Mouse (Mus musculus) intestine, embryonic 14.5 days (tissue): ENCODE measurements around the gene Slc13a3. TPM values are rescaled to one million over a fixed set of nuclear protein-coding genes. Genes with fewer than 3 reads are reported as not detected.
A peak's percentile ranks its signal among the peaks of the same experiment; 100 is the strongest.

Experiments
- ATAC-seq: fragments of 200-750 bp; cut with Nextera tagmentation; replicated peaks from 2 replicates; pipeline ENCODE4 v1.8.0; 2017; ENCODE audit warnings: low read depth, moderate number of reproducible peaks, moderate TSS enrichment, moderate library complexity; ENCODE audit not compliant: low FRiP score, low TSS enrichment
- DNase-seq: peaks from one replicate; pipeline ENCODE4 v3.0.0-alpha.2; 2018; ENCODE audit warnings: low spot score
- H3K27ac ChIP-seq: fragments of 300-500 bp; sonication (generic); 2 replicates; pipeline ENCODE4 v1.5.1; 2014; ENCODE audit warnings: low read depth, mild to moderate bottlenecking, control low read depth
- H3K27me3 ChIP-seq: fragments of 300-500 bp; sonication (generic); replicated peaks from 2 replicates; pipeline ENCODE4 v1.6.1; 2014; ENCODE audit warnings: low read length, control low read depth; ENCODE audit not compliant: control insufficient read depth, insufficient read depth
- H3K36me3 ChIP-seq: fragments of 300-500 bp; sonication (generic); 2 replicates; pipeline ENCODE4 v1.6.1; 2014; ENCODE audit warnings: low read length, control low read depth; ENCODE audit not compliant: control insufficient read depth, insufficient read depth
- H3K4me1 ChIP-seq: fragments of 300-500 bp; sonication (generic); replicated peaks from 2 replicates; pipeline ENCODE4 v1.6.1; 2014; ENCODE audit warnings: low read length, control low read depth, mixed read lengths; ENCODE audit not compliant: control insufficient read depth, insufficient read depth
- H3K4me2 ChIP-seq: fragments of 300-500 bp; sonication (generic); 2 replicates; pipeline ENCODE4 v1.6.1; 2014; ENCODE audit warnings: low read length
- H3K4me3 ChIP-seq: fragments of 300-500 bp; sonication (generic); 2 replicates; pipeline ENCODE4 v1.5.1; 2014; ENCODE audit warnings: low read depth, low read length, control low read depth, mixed read lengths
- H3K9ac ChIP-seq: fragments of 300-500 bp; sonication (generic); 2 replicates; pipeline ENCODE4 v1.6.1; 2014; ENCODE audit warnings: mild to moderate bottlenecking, low read length
- H3K9me3 ChIP-seq: fragments of 300-500 bp; sonication (generic); 2 replicates; pipeline ENCODE4 v1.6.1; 2016; ENCODE audit warnings: low read length, control low read depth; ENCODE audit not compliant: control insufficient read depth
- WGBS: fragments of 180-500 bp; shearing (Covaris S2); extraction: QIAGEN DNeasy Blood & Tissue Kit; methylation state at CpG from one replicate; pipeline ENCODE4 v1.1.7; 2014; 5-methylcytosine and 5-hydroxymethylcytosine counted together
- polyA plus RNA-seq: library from polyadenylated mRNA; unstranded; fragments of >200 nt; fragmentation: Nextera tagmentation; extraction: Ambion mirVana; gene quantifications from 2 replicates; pipeline ENCODE4 v1.2.1, GENCODE M21; 2014

Slc13a3 gene
- polyA plus RNA-seq, 1 experiment from 2014 or later, result 0.09 TPM

- Histone ChIP-seq H3K4me3 (no peak overlapping the region), H3K9ac (no peak overlapping the region), H3K36me3 (no peaks in the 10 kb centered on the region), H3K27ac (no peak overlapping the region), H3K27me3 (no peaks in the 10 kb centered on the region), H3K4me1 (0 out of 2 replicates have a peak, but pooled peaks cover 4% of the 10 kb centered on the region), H3K4me2 (no peak overlapping the region), H3K9me3 (no peaks in the 10 kb centered on the region)
- WGBS, result 50% methylated on average over 11 of the region's 11 CpGs
- ATAC-seq (no peak), DNase-seq (no peak)
Observed at GRCm38 (mm10) chr2:165415141-165415721, 57.8 kb downstream of the Slc13a3 start.

GRCm38 (mm10) chr2:165414321-165414720 is 58.7 kb downstream of the Slc13a3 start:
- no peak overlapping the region for H3K27ac ChIP-seq
- ATAC-seq, result no peak

GRCm38 (mm10) chr2:165413884-165414283 is 59.1 kb downstream of the Slc13a3 start:
- H3K4me2 ChIP-seq, result no peak overlapping the region

More at GRCm38 (mm10) chr2:165414321-165414720, 58.7 kb downstream of the Slc13a3 start:
- Histone ChIP-seq H3K4me1 (0 out of 2 replicates have a peak, but pooled peaks cover 4% of the 10 kb centered on the region), H3K36me3 (no peaks in the 10 kb centered on the region), H3K9me3 (no peaks in the 10 kb centered on the region), H3K27me3 (no peaks in the 10 kb centered on the region), H3K9ac (no peak overlapping the region), H3K4me2 (no peak overlapping the region), H3K4me3 (no peak overlapping the region)
- WGBS, result 69% methylated on average over 5 of the region's 5 CpGs
- DNase-seq, result no peak

GRCm38 (mm10) chr2:165407700-165408301 is 65.2 kb downstream of the Slc13a3 start:
- Histone ChIP-seq H3K4me3 (no peak overlapping the region), H3K9me3 (no peaks in the 10 kb centered on the region), H3K27ac (no peak overlapping the region), H3K9ac (no peak overlapping the region), H3K36me3 (no peaks in the 10 kb centered on the region), H3K27me3 (no peaks in the 10 kb centered on the region), H3K4me1 (peaks cover 8% of the 10 kb centered on the region), H3K4me2 (no peak overlapping the region)
- peak; percentile 86 for DNase-seq
- WGBS, result 38% methylated on average over 10 of the region's 10 CpGs
- ATAC-seq, result no peak

More at GRCm38 (mm10) chr2:165413884-165414283, 59.1 kb downstream of the Slc13a3 start:
- Histone ChIP-seq H3K36me3 (no peaks in the 10 kb centered on the region), H3K27ac (no peak overlapping the region), H3K9me3 (no peaks in the 10 kb centered on the region), H3K4me1 (0 out of 2 replicates have a peak, but pooled peaks cover 4% of the 10 kb centered on the region), H3K27me3 (no peaks in the 10 kb centered on the region), H3K4me3 (no peak overlapping the region), H3K9ac (no peak overlapping the region)
- WGBS, result 49% methylated on average over 3 of the region's 3 CpGs
- ATAC-seq (no peak), DNase-seq (no peak)

GRCm38 (mm10) chr2:165405351-165405750 is 67.7 kb downstream of the Slc13a3 start:
- Histone ChIP-seq H3K27ac (no peak overlapping the region; the same call in 1 of the 2 replicates), H3K27me3 (no peaks in the 10 kb centered on the region), H3K4me3 (no peak overlapping the region), H3K36me3 (no peaks in the 10 kb centered on the region), H3K4me1 (peaks cover 8% of the 10 kb centered on the region), H3K9me3 (no peaks in the 10 kb centered on the region), H3K9ac (no peak overlapping the region), H3K4me2 (no peak overlapping the region)
- ATAC-seq (no peak), DNase-seq (no peak)
- WGBS, result 24% methylated on average over 6 of the region's 6 CpGs

GRCm38 (mm10) chr2:165404951-165405350 is 68.1 kb downstream of the Slc13a3 start:
- Histone ChIP-seq H3K27me3 (no peaks in the 10 kb centered on the region), H3K4me3 (no peak overlapping the region), H3K4me1 (peaks cover 8% of the 10 kb centered on the region), H3K27ac (no peak overlapping the region; the same call in 1 of the 2 replicates), H3K9me3 (no peaks in the 10 kb centered on the region), H3K9ac (no peak overlapping the region), H3K4me2 (no peak overlapping the region), H3K36me3 (no peaks in the 10 kb centered on the region)
- WGBS, result 28% methylated on average over 9 of the region's 9 CpGs
- no peak for DNase-seq
- ATAC-seq, result no peak

- DNase-seq, result no peak
Observed at GRCm38 (mm10) chr2:165398164-165398785, 74.8 kb downstream of the Slc13a3 start.

GRCm38 (mm10) chr2:165397502-165398163 is 75.4 kb downstream of the Slc13a3 start:
- Histone ChIP-seq H3K9me3 (no peaks in the 10 kb centered on the region), H3K36me3 (no peaks in the 10 kb centered on the region), H3K27me3 (no peaks in the 10 kb centered on the region), H3K9ac (no peak overlapping the region), H3K4me2 (no peak overlapping the region), H3K4me3 (no peak overlapping the region), H3K27ac (no peak overlapping the region), H3K4me1 (peaks cover 14% of the 10 kb centered on the region)
- no peak for DNase-seq
- WGBS, result 62% methylated on average over 23 of the region's 23 CpGs
- ATAC-seq, result no peak

More at GRCm38 (mm10) chr2:165398164-165398785, 74.8 kb downstream of the Slc13a3 start:
- Histone ChIP-seq H3K27me3 (no peaks in the 10 kb centered on the region), H3K9me3 (no peaks in the 10 kb centered on the region), H3K4me3 (no peak overlapping the region), H3K4me2 (no peak overlapping the region), H3K27ac (no peak overlapping the region), H3K9ac (no peak overlapping the region), H3K36me3 (no peaks in the 10 kb centered on the region), H3K4me1 (peaks cover 14% of the 10 kb centered on the region)
- WGBS, result 69% methylated on average over 15 of the region's 15 CpGs
- no peak for ATAC-seq
